Mouse (Mus musculus) erythroid progenitor cell, adult 5-6 weeks (primary cell): ENCODE results near the gene Camk2d. TPM values are rescaled to one million over a fixed set of nuclear protein-coding genes. Genes with fewer than 3 reads are reported as not detected.

Experiments
- ATAC-seq: replicated peaks from 2 replicates; pipeline ENCODE4 v1.8.0; 2016; ENCODE audit warnings: moderate number of reproducible peaks, mild to moderate bottlenecking, moderate TSS enrichment, inconsistent platforms; ENCODE audit not compliant: poor library complexity, low FRiP score, severe bottlenecking
- total RNA-seq, 2 experiments: library from RNA; stranded (forward) in 1 of 2; stranded (reverse) in 1 of 2; fragments of 150-400 nt in 1 of 2; fragments of 186-747, 209-891 nt in 1 of 2; gene quantifications; 2 replicates each; pipeline versions ENCODE4 v1.2.3 to v1.2.4; 2015 to 2017; ENCODE audit warnings: low replicate concordance in 2 of 2

Camk2d gene
- total RNA-seq, 2 experiments from 2014 or later = 5.8 to 43.2 TPM

- no peak for ATAC-seq
Measured at GRCm38 (mm10) chr3:126793035-126793964, 197.2 kb downstream of the Camk2d start.

- ATAC-seq = no peak
Measured at GRCm38 (mm10) chr3:126795904-126796303, 199.8 kb downstream of the Camk2d start.

- ATAC-seq = no peak
Measured at GRCm38 (mm10) chr3:126797025-126797424, 200.9 kb downstream of the Camk2d start.

- no peak for ATAC-seq
Measured at GRCm38 (mm10) chr3:126797810-126798209, 201.7 kb downstream of the Camk2d start.

- ATAC-seq = no peak
Measured at GRCm38 (mm10) chr3:126802988-126803387, 206.9 kb downstream of the Camk2d start.

GRCm38 (mm10) chr3:126804968-126805367 lies 208.9 kb downstream of the Camk2d start:
- no peak for ATAC-seq

- no peak for ATAC-seq
Measured at GRCm38 (mm10) chr3:126806145-126806544, 210.0 kb downstream of the Camk2d start.

GRCm38 (mm10) chr3:126809915-126810314 lies 213.8 kb downstream of the Camk2d start:
- no peak for ATAC-seq

GRCm38 (mm10) chr3:126810372-126811090 lies 214.4 kb downstream of the Camk2d start:
- no peak for ATAC-seq

- ATAC-seq = no peak
Measured at GRCm38 (mm10) chr3:126811646-126812045, 215.5 kb downstream of the Camk2d start.

- no peak for ATAC-seq
Measured at GRCm38 (mm10) chr3:126822374-126822773, 226.3 kb downstream of the Camk2d start.

- no peak for ATAC-seq
Measured at GRCm38 (mm10) chr3:126824930-126825329, 228.8 kb downstream of the Camk2d start.

- no peak for ATAC-seq
Measured at GRCm38 (mm10) chr3:126826172-126826571, 230.1 kb downstream of the Camk2d start.

- no peak for ATAC-seq
Measured at GRCm38 (mm10) chr3:126827900-126828299, 231.8 kb downstream of the Camk2d start.

- ATAC-seq = no peak
Measured at GRCm38 (mm10) chr3:126829817-126830216, 233.7 kb downstream of the Camk2d start.

- peak; percentile 39; the same call in 1 of the 2 replicates for ATAC-seq
Measured at GRCm38 (mm10) chr3:126831418-126832138, 235.5 kb downstream of the Camk2d start.

GRCm38 (mm10) chr3:126834641-126835167 lies 238.6 kb downstream of the Camk2d start:
- ATAC-seq = no peak

GRCm38 (mm10) chr3:126842780-126843179 lies 246.7 kb downstream of the Camk2d start:
- ATAC-seq = no peak

GRCm38 (mm10) chr3:126844809-126845208 lies 248.7 kb downstream of the Camk2d start:
- no peak for ATAC-seq

- no peak for ATAC-seq
Measured at GRCm38 (mm10) chr3:126848081-126848480, 252.0 kb downstream of the Camk2d start.
